Mouse (Mus musculus): ENCODE data around the gene Cuta.

Cuta gene

DNA sequence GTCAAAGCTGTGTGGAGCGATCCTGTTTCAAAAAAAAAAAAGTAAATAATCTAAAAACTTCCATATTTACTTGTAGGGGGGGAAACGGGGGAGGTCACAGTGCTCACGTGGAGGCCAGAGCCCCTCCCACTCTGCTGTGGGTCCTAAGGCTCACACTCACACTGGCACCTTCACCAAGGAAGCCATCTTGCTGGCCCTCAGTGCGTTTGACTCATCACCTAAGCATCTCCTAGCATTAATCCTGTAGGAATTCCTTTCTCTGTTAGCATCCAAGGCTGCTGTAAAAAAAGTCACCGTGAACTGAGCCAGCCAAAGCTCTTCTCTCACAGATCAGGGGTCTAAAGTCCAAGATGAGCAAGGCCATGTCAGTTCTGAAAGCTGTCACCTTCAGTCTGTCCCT lies 16.9 kb upstream of the Cuta start:
- DNase-seq (ENCODE audit: low read depth, low spot score), result no peak

DNA sequence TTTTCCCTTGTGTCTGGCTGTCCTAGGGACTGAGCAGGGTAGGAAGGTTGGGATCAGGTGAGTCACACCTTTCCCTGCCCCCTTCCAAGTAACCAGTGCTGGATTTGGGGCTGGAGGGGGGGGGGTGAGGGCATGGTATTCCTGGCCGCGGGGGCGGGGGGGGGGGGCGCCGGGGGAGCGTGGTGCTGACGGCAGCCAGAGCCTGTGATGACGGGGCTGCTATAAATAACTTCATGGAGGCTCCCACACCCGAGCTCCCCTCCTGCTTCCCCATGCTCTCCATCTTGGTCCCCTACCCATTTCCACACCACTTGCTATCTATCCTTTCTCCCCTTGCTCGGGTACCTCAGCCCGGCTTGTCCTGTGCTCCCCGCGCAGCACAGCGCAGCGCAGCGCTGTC lies 14.4 kb upstream of the Cuta start:
- DNase-seq (ENCODE audit: low read depth, low spot score), result no peak

DNA sequence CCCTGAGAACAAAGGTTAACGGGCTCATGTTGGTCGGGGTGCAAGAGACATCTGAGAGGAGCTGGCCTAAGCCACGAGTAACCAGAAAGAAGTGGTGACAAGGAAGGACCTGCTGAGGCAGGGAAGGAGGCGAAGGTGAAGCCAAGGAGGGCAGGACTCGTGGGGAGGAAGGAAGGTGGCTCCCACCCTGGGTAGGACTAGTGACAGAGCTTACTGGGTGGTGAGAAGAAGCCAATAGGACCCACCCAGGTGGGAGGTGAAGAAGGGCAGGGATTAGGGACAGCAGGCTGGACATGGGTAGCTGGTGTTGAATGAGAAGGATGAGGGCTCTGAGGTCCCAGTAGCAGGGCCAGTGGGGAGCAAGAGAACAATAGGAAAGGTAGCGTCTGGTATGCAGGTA lies 13.8 kb upstream of the Cuta start:
- no peak for DNase-seq (ENCODE audit: low read depth, low spot score)

DNA sequence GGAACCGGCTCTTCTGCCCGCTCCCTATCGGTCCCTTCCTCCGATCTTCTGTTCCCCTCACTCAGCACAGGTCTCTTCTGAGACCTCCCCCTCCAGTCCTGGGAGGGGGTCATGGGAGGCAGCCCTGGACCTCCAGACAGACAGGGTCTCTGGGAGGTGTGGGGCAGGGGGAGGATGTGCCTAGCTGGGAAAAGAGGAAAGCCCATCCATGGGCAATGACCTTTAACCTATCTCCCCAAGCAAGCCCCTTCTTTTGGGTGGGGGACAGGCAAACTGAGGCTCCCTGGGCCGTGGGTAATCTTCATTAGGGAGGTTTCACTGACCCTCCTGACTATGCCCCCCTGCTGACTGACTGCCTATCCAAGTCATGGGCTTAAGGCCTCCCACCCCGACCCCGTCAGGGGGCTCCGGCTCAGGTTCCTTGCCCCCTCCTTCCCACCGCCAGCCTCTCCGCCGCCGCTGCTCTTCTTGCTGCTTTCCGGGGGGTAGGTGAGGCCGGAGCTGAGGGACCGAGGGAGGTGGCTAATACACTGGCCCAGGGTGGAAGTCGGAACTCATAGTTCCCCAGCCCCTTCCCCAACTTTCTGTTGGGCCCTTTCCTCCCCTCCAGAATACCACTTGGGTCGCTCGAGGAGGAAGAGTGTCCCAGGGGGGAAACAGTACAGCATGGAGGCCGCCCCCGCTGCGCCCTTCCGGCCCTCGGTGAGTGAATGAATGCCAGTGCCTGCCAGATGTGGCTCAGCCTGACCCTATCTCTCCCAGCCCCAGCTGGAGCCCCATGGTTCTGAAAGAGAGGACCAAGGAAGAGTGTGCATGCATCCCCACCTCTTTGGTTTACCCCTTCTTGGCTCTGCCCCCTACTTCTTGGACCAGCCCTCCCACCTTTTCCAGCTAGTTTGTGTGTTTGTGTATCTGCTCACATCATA lies 12.8 kb upstream of the Cuta start:
- no peak for DNase-seq (ENCODE audit: low read depth, low spot score)

DNA sequence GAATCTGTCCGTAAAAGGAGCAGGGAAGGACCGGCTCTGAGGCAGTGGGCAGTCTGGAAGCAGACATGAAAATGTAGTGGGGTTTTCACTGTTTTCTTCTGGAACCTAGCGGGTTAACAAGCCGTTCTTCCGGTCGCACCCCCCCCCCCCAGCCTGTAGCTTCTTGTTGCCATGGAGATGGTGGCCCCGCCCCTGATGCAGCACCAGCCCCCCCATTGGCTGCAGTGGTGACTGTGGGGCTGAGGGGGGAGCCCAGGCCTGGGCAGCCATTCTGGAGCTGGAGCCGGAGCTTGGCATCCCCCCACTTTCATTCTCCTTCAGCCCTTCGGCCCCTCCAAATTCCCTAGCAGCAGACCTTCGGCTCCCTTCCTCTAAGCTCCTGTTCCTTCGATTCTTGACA lies 12.0 kb upstream of the Cuta start:
- no peak for DNase-seq (ENCODE audit: low read depth, low spot score)

DNA sequence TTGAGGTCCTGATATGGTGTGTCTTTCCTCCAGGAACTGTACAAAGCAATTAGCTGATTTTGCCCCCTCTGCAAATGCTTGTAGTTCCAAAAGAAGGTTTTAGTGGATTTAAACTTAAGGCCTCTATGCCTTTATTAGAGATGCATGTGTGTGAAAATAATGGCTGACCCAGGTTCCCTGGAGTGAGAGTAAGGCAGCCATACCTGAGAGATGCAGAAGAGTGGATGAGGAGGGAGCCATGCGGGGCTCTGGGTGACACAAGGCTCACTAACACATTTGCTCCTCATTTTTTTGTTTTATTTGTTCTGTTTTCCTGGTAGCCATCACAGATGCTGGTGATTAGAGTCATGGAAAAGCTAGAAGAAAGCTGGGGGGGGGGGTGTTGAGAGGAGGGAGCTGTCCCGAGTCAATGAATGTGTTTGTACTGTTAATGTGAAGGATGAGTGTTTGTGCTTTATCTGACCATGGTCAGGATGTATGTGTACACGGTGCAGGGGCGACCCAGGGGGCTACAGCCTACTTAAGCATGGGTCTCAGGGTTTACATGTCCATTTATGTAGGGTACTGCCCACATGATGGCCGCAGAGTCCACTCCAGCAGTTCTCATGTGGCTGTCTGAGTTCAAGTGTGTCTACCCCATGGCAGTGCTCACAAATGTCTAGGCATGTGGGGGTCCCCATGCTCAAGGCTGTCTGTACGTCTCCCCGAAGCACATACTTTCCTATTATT lies 11.4 kb upstream of the Cuta start:
- no peak for DNase-seq (ENCODE audit: low read depth, low spot score)

DNA sequence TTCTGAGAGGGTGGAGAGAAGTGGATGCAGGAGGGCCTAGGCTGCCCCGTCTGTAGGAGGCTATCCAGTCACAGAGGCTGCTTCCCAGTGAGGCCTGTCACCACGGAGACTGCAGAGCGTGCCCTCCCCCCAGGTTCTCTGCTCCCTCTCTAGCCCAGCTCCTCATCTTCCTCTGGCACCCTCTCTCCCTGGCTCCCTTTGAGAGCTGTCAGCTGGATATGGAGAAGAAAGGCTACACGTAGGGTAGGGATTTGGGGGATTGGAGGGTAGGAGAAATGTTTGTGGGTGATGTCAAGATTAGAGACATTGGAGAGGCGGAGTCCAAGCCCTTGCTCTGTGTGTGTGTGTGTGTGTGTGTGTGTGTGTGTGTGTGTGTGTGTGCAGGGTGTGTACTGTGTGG lies 10.5 kb upstream of the Cuta start:
- no peak for DNase-seq (ENCODE audit: low read depth, low spot score)

DNA sequence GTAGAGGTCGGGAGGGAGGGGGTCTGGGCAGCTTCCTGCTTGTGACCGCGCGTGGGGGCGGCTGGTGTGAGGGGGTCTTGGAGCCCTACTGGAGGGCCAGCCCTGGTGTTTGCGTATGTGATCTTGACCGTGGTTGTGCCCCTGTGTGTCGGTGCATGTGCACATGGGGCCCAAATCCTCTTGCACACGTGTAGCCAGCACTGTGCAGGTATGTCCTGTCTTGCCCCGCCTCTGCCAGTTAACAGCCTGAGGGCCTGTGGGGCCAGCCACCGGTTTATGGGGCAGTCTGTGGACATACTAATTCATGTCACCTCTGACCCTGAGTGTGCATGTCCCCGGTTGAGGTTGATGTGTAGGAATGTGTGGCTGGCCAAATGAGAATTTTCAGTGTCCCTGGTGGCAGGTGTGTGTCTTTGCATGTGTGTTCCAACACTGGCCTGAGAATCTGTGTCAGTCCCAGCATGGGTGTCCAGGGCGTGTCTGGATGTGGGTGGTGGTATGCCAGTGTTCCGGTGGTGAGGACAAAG lies 9.7 kb upstream of the Cuta start:
- no peak for DNase-seq (ENCODE audit: low read depth, low spot score)

DNA sequence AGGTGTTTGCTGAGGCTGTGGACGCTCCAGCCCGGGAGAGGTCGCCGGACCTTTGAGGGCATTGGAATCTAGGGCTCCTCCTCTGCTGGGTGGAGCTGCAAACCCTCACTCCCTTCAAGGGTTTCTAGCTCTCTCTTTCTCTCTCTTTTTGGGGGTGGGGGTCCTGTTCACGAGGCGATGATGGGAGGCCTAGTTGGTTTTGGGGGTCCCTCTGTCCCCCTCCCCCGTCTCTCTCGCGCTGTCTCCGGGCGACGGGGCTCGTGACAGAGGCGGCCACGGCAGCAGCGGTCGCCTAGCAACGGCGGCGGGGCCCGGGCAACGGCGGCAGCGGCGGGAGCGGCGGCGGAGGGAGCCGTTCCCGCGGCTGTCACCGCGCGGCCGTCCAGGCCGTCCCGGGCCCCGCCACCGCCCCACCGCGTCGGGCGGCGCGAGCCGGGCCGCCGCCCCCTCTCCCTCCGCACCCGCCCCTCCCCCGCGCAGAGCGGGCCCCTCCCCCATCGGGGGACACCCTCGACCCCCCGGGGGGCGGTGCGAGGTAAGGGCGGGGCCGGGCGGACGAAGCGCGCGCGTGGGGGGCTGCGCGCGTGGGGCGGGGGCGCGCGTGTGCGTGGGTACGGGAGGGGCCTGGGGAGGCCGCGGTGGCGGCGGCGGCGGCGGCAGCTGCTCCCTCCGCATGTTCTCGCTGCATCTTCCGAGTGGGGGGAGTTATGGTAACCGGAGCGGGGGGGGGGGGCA lies 9.1 kb upstream of the Cuta start:
- no peak for DNase-seq (ENCODE audit: low read depth, low spot score)

DNA sequence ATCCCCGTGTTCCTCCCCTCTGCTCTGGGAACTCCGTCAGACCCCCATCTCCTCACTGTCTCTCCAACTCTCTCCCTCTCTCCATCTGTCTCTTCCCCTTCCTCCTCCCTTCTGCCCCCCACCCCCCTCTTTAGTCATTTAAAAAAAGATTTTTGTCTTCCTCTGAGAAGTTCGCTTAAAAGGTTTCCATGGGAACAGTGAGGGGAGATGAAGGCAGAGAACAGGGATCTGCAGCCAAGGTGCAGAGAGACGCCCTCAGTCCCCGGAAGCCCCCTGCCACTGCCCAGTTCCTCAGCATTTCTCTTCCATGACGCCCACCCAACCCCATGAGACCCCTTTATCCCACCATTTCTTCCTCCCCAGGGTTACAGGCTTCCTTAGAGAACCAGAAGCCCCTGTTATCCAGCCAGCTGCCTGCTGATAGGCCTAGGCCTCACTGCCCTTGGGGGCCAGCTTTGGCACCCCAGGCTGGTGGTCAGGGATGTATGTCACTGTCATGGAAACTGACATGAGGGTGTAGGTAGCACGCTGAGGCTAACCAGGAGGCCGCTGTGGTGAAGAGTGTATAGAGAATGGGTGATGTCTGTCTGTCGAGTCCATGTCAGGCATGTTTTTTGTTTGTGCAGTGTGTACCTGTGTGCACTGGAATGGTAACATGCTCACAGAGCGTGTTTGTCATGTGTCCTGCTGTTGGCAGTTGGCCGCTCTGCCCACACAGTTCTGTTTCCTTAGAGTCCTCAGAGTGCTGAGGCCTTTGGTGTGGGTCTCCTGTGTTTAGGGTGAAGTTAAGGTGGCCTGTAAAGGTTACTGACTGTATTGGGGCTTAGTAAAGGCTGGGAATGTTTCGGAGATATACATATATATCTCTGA lies 8.1 kb upstream of the Cuta start:
- DNase-seq (ENCODE audit: low read depth, low spot score), result no peak

DNA sequence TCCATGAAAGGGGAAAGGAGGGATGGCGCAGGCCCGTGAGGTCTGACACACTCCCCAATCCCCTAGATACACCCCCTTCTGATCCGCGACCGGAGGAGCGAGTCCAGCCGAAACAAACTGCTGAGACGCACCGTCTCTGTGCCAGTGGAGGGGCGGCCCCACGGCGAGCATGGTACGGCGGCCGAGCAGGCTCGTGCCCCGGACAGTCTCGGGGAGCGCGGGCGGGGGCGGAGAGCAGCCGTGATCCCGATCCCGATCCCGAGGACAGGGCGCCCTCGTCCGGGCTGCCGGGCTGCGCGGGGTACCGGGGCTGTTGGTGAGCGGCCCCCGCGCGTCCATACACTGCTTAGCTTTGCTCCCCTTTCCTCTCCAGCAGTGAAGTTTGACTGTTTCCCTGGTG lies 7.2 kb upstream of the Cuta start:
- no peak for DNase-seq (ENCODE audit: low read depth, low spot score)

DNA sequence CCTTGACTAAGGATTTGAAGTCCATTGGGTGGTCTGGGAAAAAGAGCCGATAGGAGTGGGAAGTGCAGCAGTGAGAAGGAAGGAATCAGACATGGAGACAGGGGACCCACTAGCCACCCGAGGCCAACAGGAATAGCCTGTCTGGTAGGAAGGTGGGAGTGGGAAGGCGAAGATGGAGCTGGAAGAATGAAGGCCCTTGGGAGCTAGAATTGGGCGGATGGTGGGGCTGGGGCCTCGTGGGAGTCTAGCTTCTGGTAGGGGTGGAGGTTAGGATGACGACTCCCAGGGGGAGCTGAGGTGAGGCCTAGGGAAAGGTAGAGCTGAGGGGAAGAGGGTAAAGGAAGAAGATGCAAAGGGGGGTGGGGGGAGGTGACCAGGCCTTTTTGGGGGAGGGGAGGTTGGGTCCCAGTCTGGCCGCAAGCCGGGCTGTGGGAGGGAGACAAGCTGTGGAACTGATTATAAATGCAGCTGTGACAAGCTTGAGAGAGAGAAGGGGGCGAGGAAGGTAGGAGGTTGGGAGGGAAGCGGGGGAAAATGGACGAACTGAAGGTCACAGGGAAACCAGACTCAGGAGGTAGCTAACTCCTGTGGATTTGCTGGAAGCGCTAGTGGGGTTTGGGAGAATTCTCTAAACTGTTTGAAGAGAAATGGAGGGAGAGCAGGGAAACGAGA lies 6.6 kb upstream of the Cuta start:
- DNase-seq (ENCODE audit: low read depth, low spot score), result no peak

DNA sequence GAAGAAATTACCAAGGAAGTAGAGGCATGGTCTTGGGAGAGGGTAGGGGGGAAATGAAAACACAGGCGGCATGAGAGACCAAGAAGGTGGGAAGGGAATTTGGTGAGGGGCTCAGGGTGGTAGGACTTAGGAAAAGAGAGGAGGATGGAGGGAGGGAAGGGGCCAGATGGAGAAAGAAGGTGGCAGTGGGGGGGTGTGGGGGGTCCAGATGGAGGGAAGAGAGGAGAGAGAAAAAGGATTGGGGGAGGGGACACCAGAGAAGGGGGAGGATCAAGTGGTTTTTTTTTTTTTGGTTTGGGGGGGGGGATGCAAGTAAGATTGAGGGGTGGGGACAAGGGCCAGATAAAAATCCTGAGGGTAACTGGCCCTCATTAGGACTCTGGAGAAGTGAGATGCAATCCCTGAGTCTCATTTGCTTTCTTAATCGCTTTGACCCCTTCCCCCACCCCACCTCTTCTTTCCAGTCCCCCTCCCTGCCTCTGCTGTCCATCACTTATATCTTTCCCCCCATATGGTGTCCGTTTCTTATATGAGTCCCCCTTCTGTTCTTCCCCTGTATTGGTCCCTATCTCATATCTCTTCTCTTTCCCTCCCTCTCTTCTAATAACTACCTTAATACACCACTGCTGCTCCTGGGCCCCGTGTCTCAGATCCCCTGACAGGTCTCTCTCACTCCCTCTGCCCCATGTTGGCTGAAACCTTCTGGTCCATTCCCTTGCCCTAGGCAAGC lies 2.6 kb upstream of the Cuta start:
- DNase-seq (ENCODE audit: low read depth, low spot score), result no peak

DNA sequence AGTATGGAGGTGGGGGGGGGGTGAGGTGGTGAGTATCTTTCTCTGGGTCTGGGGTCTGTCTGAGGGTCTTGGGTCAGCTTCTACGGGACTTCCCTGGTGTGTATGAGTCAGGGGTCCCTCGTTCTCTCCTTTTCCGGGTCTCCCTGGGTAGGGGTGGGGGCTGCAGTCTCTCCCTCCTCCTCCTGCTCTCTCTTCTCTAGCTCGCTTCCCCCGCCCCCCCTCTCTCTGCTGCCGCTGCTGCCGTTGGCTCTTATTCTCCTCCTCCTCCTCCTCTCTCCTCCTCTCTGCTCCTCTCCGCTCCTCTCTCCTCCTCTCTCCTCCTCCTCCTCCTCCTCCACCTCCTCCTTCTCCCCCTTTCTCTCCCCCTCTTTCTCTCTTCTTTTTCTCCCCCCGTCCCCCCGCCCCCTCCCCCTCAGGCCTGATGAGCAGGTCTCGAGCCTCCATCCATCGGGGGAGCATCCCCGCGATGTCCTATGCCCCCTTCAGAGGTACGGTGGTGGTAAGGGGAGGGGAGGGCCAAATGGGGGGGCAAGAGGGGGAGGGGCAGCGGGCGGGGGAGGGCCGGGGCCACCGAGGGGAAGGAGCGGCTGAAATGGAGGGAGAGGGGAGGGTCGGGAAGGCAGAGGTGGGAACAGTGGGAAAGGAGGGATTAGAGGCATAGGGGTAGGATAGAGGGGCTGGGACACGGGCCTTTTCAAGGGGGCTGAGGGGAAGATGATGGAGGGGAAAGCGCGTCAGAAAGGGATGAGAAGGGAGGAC lies 1.8 kb upstream of the Cuta start, which contains the start of gene Syngap1:
Syngap1 (plus strand) TSS at position 223 of the 759 bp plus-strand sequence.
- DNase-seq (ENCODE audit: low read depth, low spot score), result no peak

DNA sequence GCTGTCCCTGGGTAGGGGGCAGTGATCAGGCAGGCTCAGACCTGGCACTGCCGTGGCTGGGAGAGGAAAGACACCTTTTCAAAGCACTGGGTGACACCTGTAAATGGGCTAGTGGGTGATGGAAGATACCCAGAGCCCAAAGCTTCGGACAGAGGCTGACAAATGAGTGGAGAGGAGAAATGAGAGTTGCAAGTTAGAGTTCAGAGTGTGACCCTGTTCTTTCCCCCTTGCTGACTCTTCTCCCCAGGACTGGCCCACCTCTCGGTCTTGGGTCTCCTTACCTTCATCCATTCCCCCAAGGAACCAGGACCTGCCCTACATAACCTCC lies 568 bp upstream of the Cuta start:
- DNase-seq (ENCODE audit: low read depth, low spot score), result no peak

DNA sequence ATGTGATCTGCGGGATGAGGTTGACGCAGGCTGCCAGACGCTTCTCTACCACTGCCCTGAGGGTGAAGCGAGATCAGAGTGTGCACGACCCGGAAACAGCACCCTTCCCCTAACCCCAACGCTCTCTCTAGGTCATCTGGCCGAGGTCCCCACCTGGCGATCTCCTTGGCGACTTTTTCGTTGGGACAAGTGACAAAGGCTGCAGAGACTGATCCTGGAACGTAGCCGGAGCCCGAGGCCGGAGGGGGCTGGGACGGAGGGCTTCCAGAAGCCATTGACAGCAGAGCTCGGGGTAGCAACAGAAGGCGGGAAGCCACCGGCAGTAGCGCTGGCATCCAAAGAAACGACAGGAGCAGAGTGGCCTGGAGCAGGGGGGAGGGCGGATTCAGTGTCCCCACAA lies 638 bp downstream of the Cuta start:
- no peak for DNase-seq (ENCODE audit: low read depth, low spot score)

DNA sequence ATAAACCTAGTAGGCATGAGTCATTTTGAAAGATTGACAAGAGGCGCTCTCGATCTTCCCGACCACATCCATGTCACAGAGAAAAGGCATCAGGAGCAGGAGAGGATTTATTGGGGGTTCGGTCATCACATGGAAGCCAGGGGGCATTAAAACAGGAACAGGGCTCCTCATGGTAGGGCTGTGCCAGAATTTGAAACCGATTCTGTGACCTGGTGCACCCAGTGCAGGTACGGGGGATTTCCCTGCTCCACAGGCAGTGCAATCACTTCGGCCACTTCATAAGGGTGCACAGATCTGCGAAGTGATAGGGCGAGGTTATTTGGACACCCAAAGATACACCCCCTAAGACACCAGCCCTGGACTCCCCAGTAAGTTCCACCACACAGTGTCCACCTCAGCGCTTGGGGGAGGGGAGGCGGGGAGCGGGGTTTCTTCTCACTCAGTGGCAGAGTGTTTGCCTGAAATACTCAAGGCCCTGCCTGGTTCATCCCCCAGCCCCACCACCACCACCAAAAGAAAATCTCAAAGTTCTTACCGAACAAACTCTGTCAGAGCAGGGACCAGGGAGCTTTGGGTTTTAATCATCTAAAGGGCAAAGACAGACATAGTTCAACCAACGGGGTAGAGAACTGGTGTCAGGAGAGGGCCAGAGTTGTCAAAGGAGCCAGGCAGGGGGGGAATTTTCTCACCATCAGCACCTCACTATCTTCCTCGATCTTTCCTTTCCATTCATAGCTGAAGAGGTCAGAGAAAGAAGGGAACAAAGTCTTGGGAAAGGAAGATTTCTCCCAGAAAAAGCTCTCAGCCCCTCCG lies 1.3 kb downstream of the Cuta start:
- DNase-seq (ENCODE audit: low read depth, low spot score), result no peak

DNA sequence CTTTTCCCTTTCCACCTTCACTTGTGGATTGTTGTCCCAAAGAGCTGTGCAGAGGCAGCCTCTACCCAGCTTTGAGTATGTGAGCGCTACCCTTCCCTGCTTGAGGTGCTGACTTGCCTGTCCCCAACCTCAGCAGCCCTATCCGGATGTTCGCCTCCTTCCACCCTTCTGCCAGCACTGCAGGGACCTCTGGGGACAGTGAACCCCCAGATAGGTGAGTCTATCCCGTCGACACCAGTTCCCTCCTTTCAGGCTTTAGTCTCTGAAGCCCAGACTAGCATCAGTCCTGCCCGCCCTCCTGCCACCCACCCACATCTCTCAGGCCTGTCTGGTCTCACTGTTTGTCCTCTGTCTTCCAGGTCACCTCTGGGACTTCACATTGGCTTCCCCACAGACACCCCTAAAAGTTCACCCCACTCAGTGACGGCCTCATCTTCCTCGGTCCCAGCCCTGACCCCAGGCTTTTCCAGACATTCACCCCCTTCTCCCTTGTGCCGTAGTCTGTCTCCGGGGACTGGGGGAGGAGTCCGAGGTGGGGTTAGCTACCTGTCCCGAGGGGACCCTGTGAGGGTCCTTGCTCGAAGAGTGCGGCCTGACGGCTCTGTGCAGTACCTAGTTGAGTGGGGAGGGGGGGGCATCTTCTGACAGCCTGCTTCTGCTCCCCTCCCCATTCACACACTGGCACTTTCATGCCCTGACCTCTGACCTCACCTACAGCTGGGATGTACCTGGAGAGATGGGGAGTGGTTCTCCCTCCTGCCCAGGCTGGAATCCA lies 2.3 kb downstream of the Cuta start:
- no peak for DNase-seq (ENCODE audit: low read depth, low spot score)

Measured in WW6 (cell line).